Mouse (Mus musculus) lung, postnatal 0 days (tissue): ENCODE data around the gene Tpx2.

ENCODE experiments used
- CTCF ChIP-seq: IDR thresholded peaks from 2 replicates; pipeline ENCODE4 v1.5.1; 2016; ENCODE audit warnings: antibody characterized with exemption, mild to moderate bottlenecking
- EP300 ChIP-seq: IDR thresholded peaks from 2 replicates; pipeline ENCODE4 v1.6.1; 2016; ENCODE audit warnings: antibody characterized with exemption, mild to moderate bottlenecking, control low read depth

DNA sequence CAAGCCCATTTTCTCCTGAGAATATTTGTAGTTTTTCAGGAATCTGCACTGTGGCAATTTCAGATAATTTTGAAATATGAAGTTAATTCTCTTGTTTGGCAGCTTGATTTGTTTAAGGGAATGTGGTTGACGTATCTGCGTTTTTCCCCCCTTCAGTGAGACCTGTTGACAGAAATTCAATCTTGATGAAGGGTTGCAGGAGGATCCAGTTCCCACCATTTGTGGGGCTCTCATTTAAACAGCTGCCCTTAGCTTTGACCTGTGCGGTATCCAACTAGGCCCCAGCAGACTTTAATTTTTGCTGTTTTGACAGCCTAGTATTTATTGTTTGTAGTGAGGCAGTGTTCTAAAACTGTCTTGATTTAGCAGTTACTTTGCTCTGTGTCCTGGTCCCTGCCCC lies 11.7 kb downstream of the Tpx2 start:
- no peak for TF ChIP-seq CTCF
- TF ChIP-seq EP300, result no peak
